Mouse (Mus musculus) hindbrain, postnatal 0 days (tissue): ENCODE results near the gene Lamtor5. TPM values are rescaled to one million over a fixed set of nuclear protein-coding genes. Genes with fewer than 3 reads are reported as not detected.

Source experiments
- ATAC-seq: fragments of 200-750 bp; cut with Nextera tagmentation; 2 replicates; pipeline ENCODE4 v1.8.0; 2017; ENCODE audit warnings: mild to moderate bottlenecking, moderate TSS enrichment, moderate library complexity
- DNase-seq: peaks from one replicate; pipeline ENCODE4 v3.0.0-alpha.2; 2015; ENCODE audit warnings: low spot score
- H3K27ac ChIP-seq: fragments of 300-500 bp; sonication (generic); 2 replicates; pipeline ENCODE4 v1.5.1; 2014; ENCODE audit warnings: mild to moderate bottlenecking
- H3K27me3 ChIP-seq: fragments of 300-500 bp; sonication (generic); 2 replicates; pipeline ENCODE4 v1.6.1; 2014; ENCODE audit warnings: low read length, mixed read lengths; ENCODE audit not compliant: insufficient read depth
- H3K36me3 ChIP-seq: fragments of 300-500 bp; sonication (generic); 2 replicates; pipeline ENCODE4 v1.6.1; 2014; ENCODE audit warnings: low read length, mixed read lengths; ENCODE audit not compliant: insufficient read depth
- H3K4me1 ChIP-seq: fragments of 300-500 bp; sonication (generic); 2 replicates; pipeline ENCODE4 v1.6.1; 2014; ENCODE audit warnings: antibody characterized with exemption, low read length, mixed read lengths; ENCODE audit not compliant: insufficient read depth
- H3K4me2 ChIP-seq: fragments of 300-500 bp; sonication (generic); 2 replicates; pipeline ENCODE4 v1.6.1; 2014; ENCODE audit warnings: low read depth, mild to moderate bottlenecking, low read length, moderate library complexity, mixed read lengths
- H3K4me3 ChIP-seq: fragments of 300-500 bp; sonication (generic); 2 replicates; pipeline ENCODE4 v1.5.1; 2014; ENCODE audit warnings: low read length
- H3K9ac ChIP-seq: fragments of 300-500 bp; sonication (generic); replicated peaks from 2 replicates; pipeline ENCODE4 v1.6.1; 2014; ENCODE audit warnings: mild to moderate bottlenecking, low read length, moderate library complexity, mixed read lengths
- H3K9me3 ChIP-seq: fragments of 300-500 bp; sonication (generic); 2 replicates; pipeline ENCODE4 v1.6.1; 2016; ENCODE audit warnings: low read length, mixed read lengths
- CTCF ChIP-seq: IDR thresholded peaks from 2 replicates; pipeline ENCODE4 v1.5.1; 2016; ENCODE audit warnings: antibody characterized with exemption, control low read depth, low read depth
- WGBS: fragments of 180-500 bp; shearing (Covaris S2); extraction: QIAGEN DNeasy Blood & Tissue Kit; methylation state at CpG from one replicate; pipeline ENCODE4 v1.1.7; 2014; 5-methylcytosine and 5-hydroxymethylcytosine counted together
- polyA plus RNA-seq: library from polyadenylated mRNA; unstranded; fragments of >200 nt; fragmentation: Nextera tagmentation; extraction: Ambion mirVana; gene quantifications from 2 replicates; pipeline ENCODE4 v1.2.1, GENCODE M21; 2015
- total RNA-seq: library from RNA; depleted of rRNA; stranded (reverse); fragments of >200 nt; gene quantifications from 2 replicates; pipeline ENCODE4 v1.2.3, GENCODE M21; 2014; rRNA removed

The Lamtor5 gene
- 63.7 and 93.7 TPM in 2 replicates for total RNA-seq
- polyA plus RNA-seq, result 162 and 167 TPM in 2 replicates

DNA sequence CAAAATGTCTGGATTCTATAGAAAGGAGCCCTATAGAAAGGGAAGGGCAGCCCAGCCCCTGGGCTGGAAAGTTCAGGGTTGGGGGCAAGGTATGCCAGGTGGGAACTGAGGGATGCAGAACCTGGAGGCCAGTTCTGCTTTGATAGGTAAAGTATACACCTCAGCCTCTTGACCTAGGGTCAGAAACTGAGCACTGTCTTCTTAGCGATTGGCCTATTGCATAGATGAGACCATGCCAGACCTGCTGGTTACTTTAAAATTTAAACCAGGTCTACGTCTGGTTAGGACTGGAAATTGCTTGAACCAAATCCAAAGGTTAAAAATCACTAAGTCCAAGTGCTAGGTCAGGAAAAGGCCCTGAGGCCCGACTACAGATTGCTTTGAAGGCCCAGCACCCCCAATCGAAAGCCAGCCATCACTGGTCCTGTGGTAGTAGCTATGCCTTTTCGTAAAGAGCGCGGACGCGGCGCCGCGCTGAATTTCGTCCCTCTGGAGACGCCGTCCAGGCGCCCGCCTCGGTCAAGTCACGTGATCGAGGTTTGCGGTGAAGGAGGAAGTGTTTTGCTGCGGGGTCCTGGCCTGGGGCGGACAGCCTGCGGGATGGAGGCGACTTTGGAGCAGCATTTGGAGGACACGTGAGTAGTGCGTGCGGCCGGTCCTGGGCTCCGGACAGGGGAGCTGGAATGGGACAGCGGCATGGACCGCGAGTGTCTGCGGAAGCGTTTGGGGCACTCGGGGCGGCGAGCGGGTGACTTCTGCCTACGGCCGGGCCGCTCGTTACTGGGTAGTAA, at the start of gene Lamtor5:
Gene Lamtor5 (plus strand): TSS at position 380 of the 791 bp plus-strand sequence.
- H3K4me1 ChIP-seq, result 0 out of 2 replicates have a peak, but pooled peaks cover 7% of the 10 kb centered on the region

DNA sequence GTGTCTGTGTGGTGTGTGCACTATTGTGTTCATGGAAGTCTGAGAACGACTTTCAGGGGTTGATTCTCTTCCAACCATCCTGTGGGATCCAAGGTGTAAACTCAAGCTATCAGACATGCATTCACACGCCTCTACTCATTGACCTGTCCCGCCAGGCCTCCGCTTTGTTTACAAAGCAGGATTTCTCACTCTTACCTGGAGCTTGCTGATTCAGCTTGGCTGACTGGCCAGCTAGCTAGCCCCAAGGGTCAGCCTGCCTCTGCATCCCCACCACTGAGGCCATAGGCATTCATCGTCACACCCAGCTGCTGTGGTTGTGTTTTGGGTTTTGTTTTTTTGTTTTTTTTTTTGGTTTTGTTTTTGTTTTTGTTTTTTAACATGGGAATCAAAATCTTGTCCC, 49.4 kb upstream of the Lamtor5 start:
- no peak overlapping the region for H3K27ac ChIP-seq
- H3K27me3 ChIP-seq, result no peaks in the 10 kb centered on the region
- H3K36me3 ChIP-seq, result no peaks in the 10 kb centered on the region
- H3K4me2 ChIP-seq, result no peak overlapping the region
- WGBS, result 80% methylated on average over 5 of the region's 5 CpGs
- H3K9ac ChIP-seq, result no peak overlapping the region
- ATAC-seq (no peak), DNase-seq (no peak)
- no peaks in the 10 kb centered on the region for H3K9me3 ChIP-seq
- no peak overlapping the region for H3K4me3 ChIP-seq
- TF ChIP-seq CTCF, result no peak
- H3K4me1 ChIP-seq, result no peaks in the 10 kb centered on the region

More for the DNA sequence above, at the start of gene Lamtor5:
- peak within 1 kb of the TSS; percentile 81 for H3K4me2 ChIP-seq
- no peak for TF ChIP-seq CTCF
- no peaks in the 10 kb centered on the region for H3K9me3 ChIP-seq
- H3K27me3 ChIP-seq, result no peaks in the 10 kb centered on the region
- H3K27ac ChIP-seq, result no peak within 1 kb of the TSS
- peak; percentile 91 for ATAC-seq
- H3K4me3 ChIP-seq, result peak within 1 kb of the TSS; percentile 75
- WGBS, result 3% methylated on average over 43 of the region's 43 CpGs
- H3K36me3 ChIP-seq, result 0 out of 2 replicates have a peak, but pooled peaks cover 8% of the 10 kb centered on the region
- H3K9ac ChIP-seq, result peak within 1 kb of the TSS; percentile 67
- DNase-seq, result peak; percentile 93

DNA sequence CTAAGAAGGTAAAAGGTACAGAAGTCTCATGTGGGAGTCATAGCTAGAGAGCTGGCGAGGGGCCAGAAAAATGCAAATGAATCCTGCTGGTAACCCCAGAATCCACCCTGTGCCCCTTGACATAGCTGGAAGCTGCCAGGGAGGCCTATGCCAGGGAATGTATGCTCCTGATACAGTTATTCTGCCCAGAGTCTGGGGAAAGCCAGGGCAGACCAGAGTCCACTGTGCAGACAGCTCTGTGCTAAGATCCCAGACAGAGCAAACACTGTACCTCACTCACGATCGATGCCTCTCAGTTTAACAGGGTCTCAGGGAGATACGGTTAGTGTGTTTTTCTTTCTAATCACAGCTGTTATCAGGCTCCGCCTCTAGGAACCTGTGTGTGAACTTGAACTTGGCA, 48.8 kb upstream of the Lamtor5 start:
- no peak for ATAC-seq
- 72% methylated on average over 5 of the region's 5 CpGs for WGBS
- no peaks in the 10 kb centered on the region for H3K27me3 ChIP-seq
- no peaks in the 10 kb centered on the region for H3K9me3 ChIP-seq
- no peak overlapping the region for H3K4me3 ChIP-seq
- H3K4me2 ChIP-seq, result no peak overlapping the region
- H3K36me3 ChIP-seq, result no peaks in the 10 kb centered on the region
- no peak overlapping the region for H3K27ac ChIP-seq
- H3K9ac ChIP-seq, result no peak overlapping the region
- no peak for TF ChIP-seq CTCF
- no peak for DNase-seq
- no peaks in the 10 kb centered on the region for H3K4me1 ChIP-seq

DNA sequence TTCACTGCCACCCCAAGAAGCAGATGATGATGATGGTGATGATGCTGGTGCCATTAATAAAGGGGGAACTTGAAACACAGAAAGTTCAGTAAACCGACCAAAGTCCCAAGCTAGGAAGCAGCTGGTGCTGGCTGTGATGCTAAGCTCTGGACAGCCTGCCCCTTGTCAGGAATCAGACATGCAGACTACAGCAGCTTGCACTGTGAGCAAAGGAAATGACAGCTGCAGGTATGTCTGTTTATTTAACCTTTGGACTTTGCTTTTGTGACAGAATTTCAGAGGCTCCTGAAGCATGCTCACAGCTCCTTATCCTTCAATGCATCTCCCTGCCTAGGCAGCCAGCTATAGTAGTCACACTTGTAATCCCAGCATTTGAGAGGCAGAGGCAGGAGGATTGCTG, 48.1 kb upstream of the Lamtor5 start, which contains the start of gene A630076J17Rik:
Gene A630076J17Rik (plus strand): TSS at position 88 of the 400 bp plus-strand sequence.
- TF ChIP-seq CTCF, result no peak
- no peaks in the 10 kb centered on the region for H3K4me1 ChIP-seq
- DNase-seq (no peak), ATAC-seq (no peak)
- WGBS, result 48% methylated on average over 1 of the region's 1 CpGs
- H3K36me3 ChIP-seq, result no peaks in the 10 kb centered on the region
- H3K27me3 ChIP-seq, result no peaks in the 10 kb centered on the region
- H3K9me3 ChIP-seq, result no peaks in the 10 kb centered on the region
- no peak within 1 kb of the TSS for H3K4me2 ChIP-seq
- H3K27ac ChIP-seq, result no peak within 1 kb of the TSS
- no peak within 1 kb of the TSS for H3K4me3 ChIP-seq
- H3K9ac ChIP-seq, result no peak within 1 kb of the TSS

DNA sequence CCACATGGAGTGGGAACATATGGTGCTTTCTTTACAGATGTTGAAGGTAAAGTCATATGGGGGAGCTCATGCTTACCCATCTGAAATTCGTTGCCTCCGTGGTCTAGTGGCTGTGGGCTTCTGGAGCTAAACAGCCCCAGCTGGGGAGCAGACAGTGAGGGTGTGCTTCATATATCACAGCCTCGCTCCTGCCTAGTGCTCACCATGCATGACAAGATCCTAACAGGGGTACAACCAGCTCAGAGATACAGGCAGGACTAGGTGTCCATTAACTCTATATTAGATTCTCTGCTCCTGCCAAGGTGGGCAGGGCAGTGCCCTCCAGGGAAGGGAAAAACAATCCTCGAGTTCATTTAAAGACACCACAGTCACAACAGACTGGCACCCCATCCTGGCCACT, 47.5 kb upstream of the Lamtor5 start:
- H3K36me3 ChIP-seq, result no peaks in the 10 kb centered on the region

DNA sequence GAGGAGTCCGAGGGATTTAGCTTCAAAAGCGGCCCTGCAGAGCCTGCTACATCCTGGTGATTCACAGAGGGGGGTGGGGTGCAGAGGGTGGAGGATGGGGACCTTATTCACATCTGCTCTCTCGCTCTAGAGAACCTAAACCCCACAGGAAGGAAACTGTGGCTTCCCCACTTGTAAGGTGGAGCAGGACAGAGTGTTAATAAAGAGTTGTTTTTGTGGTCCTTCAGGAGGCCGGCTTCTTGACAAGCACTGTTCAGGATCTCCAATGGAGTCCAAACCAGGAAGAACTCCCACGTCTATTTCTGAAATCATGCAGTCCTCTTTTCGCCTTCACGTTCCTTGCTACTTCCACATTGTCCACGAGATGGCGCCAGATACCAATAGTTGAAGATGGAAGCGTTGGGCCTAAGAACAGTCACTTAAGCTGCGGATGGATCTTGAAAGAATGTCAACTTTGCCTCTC, 45.3 kb upstream of the Lamtor5 start:
- peak; percentile 63; the same call in 1 of the 2 replicates for ATAC-seq
- H3K9ac ChIP-seq, result no peak overlapping the region

More for the DNA sequence above, 47.5 kb upstream of the Lamtor5 start:
- no peak overlapping the region for H3K4me2 ChIP-seq
- H3K4me3 ChIP-seq, result no peak overlapping the region
- H3K9me3 ChIP-seq, result no peaks in the 10 kb centered on the region
- DNase-seq, result no peak
- H3K27me3 ChIP-seq, result no peaks in the 10 kb centered on the region
- H3K27ac ChIP-seq, result no peak overlapping the region
- no peak for TF ChIP-seq CTCF
- H3K4me1 ChIP-seq, result no peaks in the 10 kb centered on the region
- no peak overlapping the region for H3K9ac ChIP-seq
- no peak for ATAC-seq
- 65% methylated on average over 4 of the region's 4 CpGs for WGBS

DNA sequence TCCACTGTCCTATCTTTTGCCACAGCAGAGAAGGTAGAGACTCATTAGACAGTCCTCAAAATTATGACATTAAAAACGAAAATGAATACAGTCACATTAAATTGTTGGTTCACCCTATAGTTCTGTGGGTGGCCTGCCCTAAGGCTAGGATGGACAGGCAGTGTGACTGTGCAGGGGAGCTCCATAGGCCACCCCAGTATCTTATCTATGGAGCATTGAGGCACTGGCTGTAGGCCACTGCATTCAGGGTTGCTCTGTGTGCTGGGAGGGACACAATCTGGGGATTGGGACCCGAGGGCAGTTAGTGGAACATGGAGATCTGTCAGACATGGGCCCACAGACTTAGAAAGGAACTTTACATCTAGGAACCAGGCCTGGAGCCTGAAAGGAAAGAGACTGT, 44.7 kb upstream of the Lamtor5 start:
- WGBS, result 26% methylated on average over 2 of the region's 2 CpGs
- H3K27ac ChIP-seq, result no peak overlapping the region
- ATAC-seq (peak; percentile 36; the same call in 1 of the 2 replicates), DNase-seq (no peak)
- H3K4me2 ChIP-seq, result no peak overlapping the region
- no peaks in the 10 kb centered on the region for H3K9me3 ChIP-seq
- H3K4me3 ChIP-seq, result no peak overlapping the region
- H3K27me3 ChIP-seq, result no peaks in the 10 kb centered on the region
- H3K9ac ChIP-seq, result no peak overlapping the region
- H3K36me3 ChIP-seq, result no peaks in the 10 kb centered on the region
- H3K4me1 ChIP-seq, result no peaks in the 10 kb centered on the region
- no peak for TF ChIP-seq CTCF

More for the DNA sequence above, 45.3 kb upstream of the Lamtor5 start:
- WGBS, result 7% methylated on average over 11 of the region's 11 CpGs
- H3K4me2 ChIP-seq, result no peak overlapping the region
- no peaks in the 10 kb centered on the region for H3K4me1 ChIP-seq
- peak; percentile 91 for DNase-seq
- H3K9me3 ChIP-seq, result no peaks in the 10 kb centered on the region
- no peaks in the 10 kb centered on the region for H3K36me3 ChIP-seq
- H3K27me3 ChIP-seq, result no peaks in the 10 kb centered on the region
- no peak overlapping the region; the same call in 1 of the 2 replicates for H3K4me3 ChIP-seq
- peak; percentile 97 for TF ChIP-seq CTCF
- no peak overlapping the region for H3K27ac ChIP-seq
